Mouse (Mus musculus) brain, embryonic 14.5 days (tissue): Measurements from ENCODE around the gene Nxn.

Source experiments
- CTCF ChIP-seq: fragments of 200-500 bp; IDR thresholded peaks from 2 replicates; pipeline ENCODE4 v1.5.1; 2012; ENCODE audit warnings: inconsistent platforms, mild to moderate bottlenecking, moderate library complexity, borderline replicate concordance; ENCODE audit not compliant: insufficient read depth, insufficient read length; ENCODE audit errors: extremely low read depth
- POLR2A ChIP-seq: fragments of 200-500 bp; IDR thresholded peaks from 2 replicates; pipeline ENCODE4 v1.6.1; 2012; ENCODE audit warnings: mild to moderate bottlenecking, inconsistent platforms, borderline replicate concordance; ENCODE audit not compliant: poor library complexity, insufficient read depth, insufficient read length, severe bottlenecking; ENCODE audit errors: extremely low read depth

DNA sequence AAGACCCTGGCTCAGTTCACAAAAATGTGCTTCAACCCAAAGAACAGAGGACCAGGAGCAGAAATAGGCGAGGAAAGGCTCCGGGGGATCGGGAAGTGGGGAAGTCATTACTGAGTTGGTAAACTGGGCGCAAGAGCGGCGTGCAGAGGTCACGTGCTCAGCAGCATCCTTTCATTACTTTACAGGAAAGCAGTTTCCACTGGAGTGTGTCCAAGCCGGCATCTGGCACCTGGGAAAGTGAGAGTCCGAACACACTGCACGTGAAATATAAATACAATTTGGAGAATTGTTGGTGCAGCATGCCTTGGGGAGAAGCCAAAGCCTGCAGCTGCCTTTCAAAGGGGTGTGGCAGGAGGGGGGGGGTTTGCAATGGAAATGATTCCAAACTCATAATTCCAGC, 2.5 kb upstream of the Nxn start:
- TF ChIP-seq CTCF (no peak), POLR2A (no peak)
